Mouse (Mus musculus) inflammation-experienced regulatory T-cells, adult 6 months (primary cell): ENCODE measurements around the gene Cdc42. TPM values are rescaled to one million over a fixed set of nuclear protein-coding genes. Genes with fewer than 3 reads are reported as not detected.

ENCODE experiments used
- ATAC-seq: one replicate; pipeline ENCODE4 v1.8.0; 2017
- polyA plus RNA-seq, 3 experiments: library from polyadenylated mRNA; unstranded; fragments of 100-300 nt; shearing (Covaris generic); gene quantifications; one replicate each; pipeline ENCODE4 v1.2.1; 2017

The Cdc42 gene
- polyA plus RNA-seq, 3 experiments from 2014 or later: 615 to 1,059 (median 624) TPM

- ATAC-seq: no peak
These were observed 14.3 kb upstream of the Cdc42 start for GRCm38 (mm10) chr4:137371596-137372523.

- no peak for ATAC-seq
These were observed 12.6 kb upstream of the Cdc42 start for GRCm38 (mm10) chr4:137369954-137370750.

- peak; percentile 3 for ATAC-seq
These were observed 10.7 kb upstream of the Cdc42 start for GRCm38 (mm10) chr4:137368198-137368597.

GRCm38 (mm10) chr4:137367275-137368088 lies 10.0 kb upstream of the Cdc42 start:
- peak; percentile 92 for ATAC-seq

GRCm38 (mm10) chr4:137366097-137366496 lies 8.6 kb upstream of the Cdc42 start:
- ATAC-seq: no peak

- ATAC-seq: no peak
These were observed 8.0 kb upstream of the Cdc42 start for GRCm38 (mm10) chr4:137365356-137366062.

GRCm38 (mm10) chr4:137364826-137365225 lies 7.3 kb upstream of the Cdc42 start:
- no peak for ATAC-seq

GRCm38 (mm10) chr4:137360996-137361395 lies 3.5 kb upstream of the Cdc42 start:
- no peak for ATAC-seq

GRCm38 (mm10) chr4:137358291-137359002 lies 927 bp upstream of the Cdc42 start:
- ATAC-seq: peak; percentile 48

GRCm38 (mm10) chr4:137356674-137357510 lies 628 bp downstream of the Cdc42 start:
- ATAC-seq: peak; percentile 15

- ATAC-seq: no peak
These were observed 6.9 kb downstream of the Cdc42 start for GRCm38 (mm10) chr4:137350627-137351026.

- ATAC-seq: peak; percentile 68
These were observed 11.7 kb downstream of the Cdc42 start for GRCm38 (mm10) chr4:137345790-137346189.

- ATAC-seq: peak; percentile 44
These were observed 12.4 kb downstream of the Cdc42 start for GRCm38 (mm10) chr4:137345112-137345511.

- ATAC-seq: no peak
These were observed 14.7 kb downstream of the Cdc42 start for GRCm38 (mm10) chr4:137342816-137343215.

- no peak for ATAC-seq
These were observed 18.1 kb downstream of the Cdc42 start for GRCm38 (mm10) chr4:137339415-137339814.

- ATAC-seq: no peak
These were observed 21.1 kb downstream of the Cdc42 start for GRCm38 (mm10) chr4:137336468-137336867.

- no peak for ATAC-seq
These were observed 25.5 kb downstream of the Cdc42 start for GRCm38 (mm10) chr4:137332051-137332450.

- ATAC-seq: no peak
These were observed 31.0 kb downstream of the Cdc42 start for GRCm38 (mm10) chr4:137326494-137326893.

GRCm38 (mm10) chr4:137324926-137325325 lies 32.6 kb downstream of the Cdc42 start:
- ATAC-seq: no peak
